Mouse (Mus musculus): Measurements from ENCODE around the gene Cntfr. TPM values are rescaled to one million over a fixed set of nuclear protein-coding genes. Genes with fewer than 3 reads are reported as not detected.

Cntfr gene
- total RNA-seq, 4 experiments from 2014 or later: 41.4 to 50.9 (median 48.4) TPM

DNA sequence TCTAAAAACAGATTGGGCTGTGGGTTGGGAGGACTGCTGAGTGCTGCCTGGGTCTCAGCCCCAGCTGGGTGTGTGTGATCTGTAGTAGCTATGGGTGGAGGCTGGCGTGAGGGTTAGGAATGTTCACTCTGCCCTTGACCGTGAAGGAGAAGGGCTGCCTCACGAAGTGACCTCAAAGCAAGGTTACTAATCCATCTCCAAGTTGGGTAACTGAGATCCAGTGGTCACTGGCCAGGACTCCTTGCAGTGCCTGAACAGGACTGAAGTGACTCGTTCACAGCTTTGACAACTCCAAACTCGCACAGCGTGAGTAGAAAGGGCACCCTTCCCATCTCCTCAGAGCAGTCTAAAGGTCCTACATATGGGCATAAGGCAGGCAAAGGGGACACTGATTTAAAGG lies 18.0 kb downstream of the Cntfr start:
- peak; percentile 78 for DNase-seq

DNA sequence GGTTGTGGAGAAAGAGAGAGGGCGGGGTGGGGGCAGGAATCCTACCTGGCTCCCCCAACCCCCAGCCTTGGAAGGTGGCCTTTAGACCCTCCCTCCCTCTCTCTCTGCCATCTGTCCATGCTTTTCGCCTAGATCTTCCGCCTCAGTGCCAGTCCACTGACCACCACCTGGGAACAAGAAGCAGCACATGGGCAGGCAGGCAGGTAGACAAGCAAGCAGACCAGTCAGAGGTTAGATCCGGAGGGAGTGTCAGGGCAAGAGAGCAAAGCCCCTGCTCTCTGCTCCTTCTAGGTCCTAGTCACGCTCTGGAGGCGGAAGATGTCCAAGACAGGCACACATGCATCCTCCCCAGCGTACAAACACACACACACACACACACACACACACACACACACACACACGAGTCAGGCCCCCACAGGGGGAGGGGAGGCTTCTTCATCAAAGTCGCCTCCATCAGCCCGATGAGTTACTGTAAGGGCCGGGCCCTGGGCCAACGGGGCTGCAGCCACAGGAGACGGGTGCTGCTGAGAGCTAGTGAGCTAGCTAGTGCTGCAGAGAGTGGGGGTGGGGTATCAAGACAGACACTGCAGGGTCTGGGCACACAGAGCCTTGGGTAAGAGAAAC lies 19.8 kb downstream of the Cntfr start:
- peak; percentile 82 for DNase-seq

DNA sequence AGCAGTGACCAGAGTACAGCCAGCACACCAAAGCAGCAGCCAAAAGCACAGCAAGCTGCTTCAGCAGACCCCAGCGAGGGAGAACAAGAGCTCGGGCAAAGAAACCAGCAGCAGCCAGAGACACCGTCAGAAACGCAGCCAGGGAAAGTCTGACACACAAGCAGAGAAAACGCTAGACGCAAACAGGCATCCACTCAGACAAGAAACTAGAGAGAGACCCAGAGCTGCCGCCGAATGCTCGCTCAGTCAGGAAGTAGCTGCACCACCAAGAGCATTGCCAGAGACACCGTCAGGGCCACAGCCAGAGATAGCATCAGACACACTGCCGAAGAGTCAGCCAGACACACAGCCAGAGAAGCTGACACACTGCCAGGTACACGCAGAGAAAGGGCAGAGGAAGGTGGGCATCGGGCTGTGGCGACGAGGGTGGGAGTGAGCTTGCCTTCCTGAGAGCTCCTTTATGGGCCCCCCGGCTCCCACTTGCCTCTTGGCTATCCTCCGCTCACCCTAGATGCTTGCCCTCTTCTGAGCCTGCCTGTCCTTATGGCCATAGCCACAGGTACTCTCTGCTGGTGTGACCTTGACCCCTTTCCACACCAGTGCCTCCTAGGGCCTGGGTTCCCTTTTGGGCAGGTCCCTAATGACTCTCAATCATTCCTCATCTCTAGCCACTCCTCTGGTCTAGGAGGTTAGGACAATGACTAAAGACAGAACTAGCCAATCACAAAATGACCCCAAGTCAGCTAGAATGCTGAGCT lies 20.5 kb downstream of the Cntfr start:
- DNase-seq: peak; percentile 66

DNA sequence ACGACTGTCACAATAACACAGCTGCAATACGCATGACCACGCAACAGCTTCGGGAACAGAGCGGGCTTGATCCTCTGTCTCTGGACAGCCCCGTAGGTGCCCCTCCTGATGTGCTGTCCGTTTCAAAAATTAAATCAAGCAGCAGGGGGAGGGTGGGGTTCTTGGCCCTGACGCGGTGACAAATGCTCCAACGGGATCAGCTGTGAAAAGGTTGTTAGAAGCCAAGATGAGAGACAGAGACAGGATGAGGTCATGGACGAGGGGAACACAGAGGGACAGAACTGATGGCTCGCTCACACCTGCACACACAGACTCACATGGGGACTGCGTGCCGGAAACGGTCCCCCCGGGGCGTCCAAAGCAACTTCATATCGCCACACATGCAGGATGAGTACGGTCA lies 23.7 kb downstream of the Cntfr start:
- no peak for DNase-seq

DNA sequence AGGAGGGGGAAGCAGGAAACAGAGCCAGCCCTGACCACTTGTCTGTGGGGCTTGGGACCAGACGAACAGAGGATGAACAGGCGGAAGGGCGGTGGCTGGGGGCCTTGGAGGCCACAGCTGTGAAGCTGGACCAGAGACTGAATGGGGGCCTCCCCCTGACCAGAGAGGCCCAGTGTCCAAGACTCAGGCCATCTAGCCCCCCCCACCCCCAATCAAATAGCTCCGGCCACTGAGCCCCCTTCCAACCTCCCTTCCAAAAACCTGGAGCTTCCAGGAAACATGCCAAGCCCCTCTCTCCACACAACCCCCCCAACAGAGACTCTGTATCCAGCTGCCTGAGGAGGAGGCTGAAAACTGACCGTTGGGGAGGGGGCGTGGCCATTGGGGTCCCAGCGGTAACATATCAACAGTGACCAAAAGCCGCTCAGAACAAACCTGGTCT lies 24.3 kb downstream of the Cntfr start:
- DNase-seq: no peak

DNA sequence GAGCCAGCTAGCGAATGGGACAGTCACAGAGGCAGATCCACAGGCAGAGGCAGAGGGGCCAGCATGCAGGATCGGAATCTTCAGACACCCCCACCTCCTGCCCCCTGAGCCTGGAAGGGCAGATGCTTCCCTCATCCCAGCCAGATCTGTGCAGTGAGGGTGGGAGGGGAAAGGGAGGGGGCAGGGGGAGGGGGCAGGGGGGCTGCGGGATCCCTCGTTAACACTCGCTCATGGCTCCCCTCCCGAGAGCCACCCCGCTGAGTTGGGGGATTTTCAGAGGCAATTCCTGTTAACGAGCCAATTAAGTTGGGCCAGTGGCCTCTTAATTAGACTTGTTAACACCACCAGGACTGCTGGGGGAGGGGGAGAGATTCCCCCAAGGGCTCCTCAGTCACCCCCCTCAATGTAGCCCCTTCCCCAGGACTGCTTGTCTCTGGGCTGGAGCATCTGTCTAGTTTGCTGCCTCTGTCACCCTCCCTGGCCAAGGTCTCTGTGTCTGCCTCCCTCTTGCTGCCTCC lies 24.9 kb downstream of the Cntfr start:
- DNase-seq: no peak

DNA sequence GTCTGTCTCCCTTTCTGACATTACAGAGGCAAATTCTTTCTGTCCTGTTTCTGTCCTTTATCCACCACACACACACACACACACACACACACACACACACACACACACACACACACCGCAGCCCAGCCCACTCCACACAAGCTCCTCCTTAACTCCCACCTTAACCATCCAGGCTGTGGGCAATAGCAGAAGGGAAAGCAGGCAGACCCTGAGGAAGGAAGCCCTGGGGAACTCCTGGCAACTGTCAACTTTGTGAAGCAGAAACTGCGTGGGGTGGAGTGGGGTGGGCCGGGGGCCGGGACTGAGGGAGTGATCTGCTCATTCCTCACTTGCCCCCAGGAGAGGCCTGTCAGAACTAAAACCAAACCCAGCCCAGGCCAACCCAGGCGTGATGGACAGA lies 25.4 kb downstream of the Cntfr start:
- DNase-seq: no peak

DNA sequence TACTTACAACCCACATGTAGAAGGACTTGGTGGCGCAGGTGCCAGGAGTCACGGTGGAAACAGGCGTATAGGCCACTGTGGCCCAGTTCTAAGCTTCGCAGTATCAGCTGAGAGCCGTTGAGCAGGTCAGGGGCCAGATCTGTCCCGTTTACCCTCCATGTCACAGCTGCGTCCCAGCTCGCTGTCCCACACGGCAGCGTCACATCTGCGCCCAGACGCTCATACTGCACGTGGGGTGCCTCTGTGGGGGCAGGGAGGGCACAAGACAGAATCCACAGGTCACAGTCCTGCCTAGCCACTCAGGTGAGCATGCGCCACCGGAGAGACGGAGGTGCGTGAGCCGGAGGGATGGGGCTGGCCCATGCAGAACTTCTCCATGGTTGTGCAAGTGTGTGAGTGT lies 26.1 kb downstream of the Cntfr start:
- no peak for DNase-seq

DNA sequence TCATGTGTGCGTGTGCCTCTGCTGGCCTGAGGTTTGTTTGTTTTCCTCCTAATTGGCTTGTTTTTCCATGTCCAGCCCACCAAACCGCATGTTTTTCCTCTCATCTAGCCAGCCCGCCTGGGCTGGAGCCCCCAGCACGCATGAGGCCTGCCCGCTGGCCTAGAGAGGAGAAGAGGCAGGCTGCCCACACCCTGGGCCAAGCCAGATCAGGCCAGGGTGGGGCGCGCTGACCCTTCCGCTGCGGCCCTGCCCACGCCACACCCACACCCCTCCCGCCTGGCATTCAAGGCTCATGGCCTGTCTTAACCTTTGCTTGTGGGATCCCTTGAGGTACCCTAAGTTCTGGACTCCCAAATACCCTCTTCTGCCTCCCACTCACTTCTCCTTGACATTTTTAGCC lies 30.2 kb downstream of the Cntfr start:
- DNase-seq: no peak

DNA sequence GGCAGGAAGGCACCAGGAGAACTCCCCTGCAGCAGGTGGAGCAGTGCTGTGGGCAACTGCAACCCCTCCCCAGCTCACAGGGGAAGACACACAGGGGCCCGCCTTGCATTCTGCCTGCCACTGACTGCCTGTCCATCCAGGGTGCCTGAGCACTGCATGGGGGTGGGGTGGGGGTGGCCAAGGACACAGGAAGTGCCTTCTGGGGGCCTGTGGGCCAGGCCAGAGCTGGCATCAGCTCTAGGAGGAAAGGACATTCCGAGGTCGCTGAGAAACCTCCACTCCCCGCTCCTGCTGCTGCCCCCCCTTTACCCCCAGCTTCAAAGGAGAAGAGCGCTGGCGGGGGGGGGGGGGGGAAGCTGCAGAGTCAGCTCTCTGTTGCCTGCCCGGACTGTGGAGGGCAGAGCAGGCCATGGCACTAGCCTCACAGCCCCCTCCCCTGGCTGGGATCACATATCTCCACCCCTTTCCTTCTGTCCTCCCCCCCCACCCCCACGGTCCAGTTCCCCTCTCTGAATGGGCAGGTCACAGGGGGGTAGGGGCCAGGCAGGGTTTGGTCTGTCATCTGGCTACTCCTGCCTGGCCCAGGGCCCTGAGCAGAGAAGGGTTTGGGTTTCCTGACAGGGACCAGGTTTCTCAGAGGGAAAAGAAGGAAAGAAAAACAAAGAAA lies 31.7 kb downstream of the Cntfr start:
- DNase-seq: no peak

DNA sequence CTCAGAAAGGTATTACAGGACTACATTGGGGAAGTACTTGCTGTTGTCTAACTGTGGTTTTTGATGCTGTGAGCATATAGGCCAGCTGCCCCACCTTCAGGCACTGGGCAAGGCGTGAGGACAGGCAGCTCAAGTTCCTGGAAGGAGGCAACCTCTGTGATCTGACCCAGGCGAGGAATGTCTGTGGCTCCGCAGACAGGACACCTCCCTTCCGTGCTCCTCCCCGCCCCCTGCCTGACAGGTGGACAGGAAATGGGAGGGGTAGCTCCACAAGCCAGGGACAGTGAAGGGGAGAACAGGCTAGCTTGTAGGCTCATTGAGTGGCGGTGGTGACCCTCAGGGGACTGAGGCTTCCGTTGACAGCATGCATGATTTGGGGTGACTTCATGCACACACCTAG lies 32.4 kb downstream of the Cntfr start:
- DNase-seq: no peak

DNA sequence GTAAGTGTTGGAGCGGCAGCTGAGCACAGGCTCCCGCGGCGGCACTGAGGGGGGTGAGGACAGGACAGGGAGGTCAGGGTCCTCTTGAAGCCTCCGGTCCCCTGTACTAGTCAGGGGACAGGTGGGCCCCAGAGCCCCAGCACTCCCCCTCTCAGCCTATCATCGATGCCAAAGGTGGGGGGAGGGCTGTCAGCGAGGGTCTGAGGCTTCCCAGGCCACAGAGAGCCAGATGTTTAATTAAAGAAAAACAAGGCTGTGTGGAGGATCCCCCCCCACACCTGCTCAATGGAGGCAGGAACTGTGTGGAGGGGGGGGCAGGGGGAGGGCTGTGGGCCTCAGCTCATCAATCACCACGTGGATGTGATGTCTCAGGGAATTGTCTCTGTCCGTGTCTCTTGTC lies 33.3 kb downstream of the Cntfr start:
- no peak for DNase-seq

DNA sequence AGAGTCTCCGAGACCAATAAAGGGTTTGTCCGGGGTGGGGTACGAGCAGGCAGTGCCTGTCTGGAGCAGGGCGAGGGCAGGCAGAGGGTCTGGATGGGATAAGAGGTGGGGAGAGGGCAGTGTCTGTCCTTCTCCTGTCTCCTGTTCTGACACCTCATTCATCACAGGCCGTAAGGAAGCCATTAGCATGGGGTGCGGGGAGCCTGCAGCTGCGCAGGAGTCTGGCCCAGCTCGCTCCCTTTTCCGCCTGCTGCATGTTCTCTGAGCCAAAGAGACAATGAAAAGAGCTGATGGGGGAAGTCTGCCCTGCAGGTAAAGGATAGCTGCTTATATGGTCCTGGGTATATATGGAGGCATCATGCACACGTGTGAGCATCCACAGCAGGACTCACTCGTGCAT lies 34.2 kb downstream of the Cntfr start:
- no peak for DNase-seq

DNA sequence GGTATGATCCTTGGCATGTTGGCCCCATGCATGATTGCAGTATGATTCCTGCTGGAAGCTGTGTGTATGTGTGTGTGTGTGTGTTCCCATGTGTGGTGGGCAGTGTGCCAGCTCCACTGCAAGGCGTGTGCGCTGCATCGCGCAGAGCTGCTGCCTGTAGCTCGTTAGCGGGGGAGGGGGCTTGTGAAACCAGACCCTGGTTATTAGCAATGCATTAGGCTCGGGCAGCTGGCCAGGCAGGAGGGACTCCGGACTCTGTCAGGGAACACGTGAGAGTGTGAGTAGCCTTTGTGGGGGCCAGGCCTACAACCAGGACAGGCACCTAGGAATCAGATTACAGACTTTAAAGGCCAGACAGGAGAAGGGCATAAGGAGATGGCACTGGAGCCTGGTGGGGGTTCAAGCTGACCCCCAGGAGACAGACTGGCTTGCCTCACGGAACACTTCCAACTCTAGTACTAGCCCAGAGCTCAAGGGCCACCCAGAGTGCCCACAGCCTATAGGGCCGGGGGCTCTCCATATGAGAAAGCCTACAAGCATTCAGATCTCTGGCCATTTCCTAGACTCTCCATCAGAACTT lies 35.9 kb downstream of the Cntfr start:
- DNase-seq: no peak

DNA sequence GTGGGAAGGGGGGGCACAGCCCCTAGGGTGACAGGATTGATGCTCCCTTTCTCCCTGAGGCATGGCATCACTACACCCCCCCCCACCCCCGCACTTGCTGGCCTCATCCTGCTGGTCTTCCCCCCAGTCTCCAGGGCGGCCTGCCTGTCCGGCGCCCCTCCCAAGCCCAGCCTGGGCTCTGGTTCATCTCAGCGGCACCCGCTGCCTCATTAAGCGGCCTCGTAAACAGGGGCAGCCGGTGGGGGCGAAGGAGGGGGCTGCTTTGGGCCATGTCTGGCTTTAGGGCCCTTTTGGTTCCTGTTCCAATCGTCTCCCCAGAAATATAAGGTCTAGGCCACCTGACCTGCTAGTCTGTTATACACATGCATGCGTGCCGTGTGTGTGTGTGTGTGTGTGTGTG lies 37.3 kb downstream of the Cntfr start:
- DNase-seq: no peak

DNA sequence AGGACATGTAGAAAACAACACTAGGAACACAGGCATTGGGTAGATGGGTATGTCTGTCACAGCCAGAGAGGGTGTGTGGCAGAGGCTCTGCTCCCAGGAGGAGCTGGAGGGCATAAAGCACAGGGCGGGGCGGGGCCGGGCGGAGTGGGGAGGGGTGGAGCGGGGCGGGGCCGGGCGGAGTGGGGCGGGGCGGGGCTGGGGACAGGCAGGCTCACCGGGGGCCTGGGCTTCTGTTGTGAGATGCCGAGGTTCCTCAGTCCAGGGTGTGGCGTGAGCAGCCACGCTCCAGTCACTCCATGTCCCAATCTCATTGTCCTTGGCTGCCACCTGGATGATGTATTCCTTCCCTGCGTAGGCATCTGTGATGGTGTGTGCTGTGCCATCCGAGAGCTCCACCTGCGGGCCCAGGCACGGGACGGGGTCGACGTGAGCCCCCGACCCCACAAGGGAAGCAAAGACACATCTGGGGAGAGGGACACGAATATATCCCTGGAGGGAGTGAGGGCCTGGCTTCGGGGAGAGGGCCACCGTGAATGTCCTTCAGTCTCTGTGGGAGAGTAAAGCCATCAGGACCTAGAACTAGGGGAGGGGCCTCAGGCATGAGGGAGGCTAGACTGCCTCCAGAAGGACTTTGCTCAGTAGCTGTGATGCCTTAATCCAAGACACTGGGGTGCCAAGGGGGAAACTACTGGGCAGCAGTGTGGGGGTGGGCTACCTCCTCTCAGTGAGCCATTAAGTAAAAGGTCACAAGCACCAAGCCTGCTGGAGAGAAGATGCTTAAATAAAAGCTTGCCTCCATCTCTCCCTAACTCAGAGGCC lies 38.1 kb downstream of the Cntfr start:
- peak; percentile 62 for DNase-seq

DNA sequence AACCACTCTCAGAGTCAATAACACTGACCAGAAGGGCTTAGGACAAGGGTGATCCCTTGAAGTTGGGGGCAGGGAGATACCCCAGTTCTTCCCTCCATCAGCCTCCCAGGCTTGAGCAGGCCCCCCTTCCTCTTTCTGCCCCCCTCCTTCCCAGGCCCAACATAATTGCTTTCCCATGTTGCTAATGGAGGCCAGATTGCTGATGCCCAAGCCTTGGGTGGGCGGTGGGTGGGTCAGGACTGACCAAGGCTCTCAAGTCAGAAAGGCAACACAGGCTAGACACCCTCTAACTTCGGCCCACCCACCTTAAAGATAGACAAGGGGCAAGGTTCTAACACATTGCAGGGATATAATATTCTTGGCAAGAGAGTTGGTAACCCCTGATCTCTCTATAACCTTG lies 41.4 kb downstream of the Cntfr start:
- no peak for DNase-seq

DNA sequence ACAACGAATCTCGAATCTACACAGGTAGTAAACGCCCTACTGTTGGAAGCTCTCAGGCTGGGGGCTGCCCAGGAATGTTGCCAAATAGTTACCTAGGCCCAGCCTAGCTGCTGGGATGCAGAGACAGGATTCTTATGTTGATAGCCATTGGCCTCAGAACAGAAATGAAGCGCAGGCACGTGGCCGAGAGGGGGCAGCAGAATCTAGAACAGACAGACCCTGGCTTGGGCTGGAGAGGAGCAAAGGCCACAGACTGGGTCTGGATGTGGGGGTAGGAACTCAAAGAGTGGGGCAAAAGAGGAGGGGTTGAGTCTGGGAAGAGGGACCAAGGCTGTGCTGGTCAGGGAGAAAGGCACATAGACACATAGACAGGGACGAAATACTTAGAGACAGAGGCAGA lies 42.7 kb downstream of the Cntfr start:
- no peak for DNase-seq

DNA sequence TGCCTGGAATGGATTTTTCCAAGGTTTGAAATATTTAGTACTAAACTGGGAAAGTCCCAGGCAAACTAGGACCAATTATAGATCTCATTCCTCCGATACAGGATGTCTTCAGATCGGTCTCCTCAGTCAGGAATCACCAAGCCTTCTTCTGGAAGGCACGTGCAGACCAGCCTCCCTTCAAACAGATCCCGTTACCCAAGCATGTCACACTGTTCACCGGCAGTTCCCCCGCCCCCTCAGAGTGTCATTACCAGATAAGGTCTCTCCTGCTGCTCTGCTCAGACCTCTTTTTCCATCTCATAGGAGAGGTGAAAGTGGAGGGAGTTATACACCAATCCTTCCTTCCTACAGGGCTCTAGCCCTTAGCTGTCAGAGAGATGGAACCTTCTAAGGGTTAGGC lies 43.2 kb downstream of the Cntfr start:
- DNase-seq: no peak

DNA sequence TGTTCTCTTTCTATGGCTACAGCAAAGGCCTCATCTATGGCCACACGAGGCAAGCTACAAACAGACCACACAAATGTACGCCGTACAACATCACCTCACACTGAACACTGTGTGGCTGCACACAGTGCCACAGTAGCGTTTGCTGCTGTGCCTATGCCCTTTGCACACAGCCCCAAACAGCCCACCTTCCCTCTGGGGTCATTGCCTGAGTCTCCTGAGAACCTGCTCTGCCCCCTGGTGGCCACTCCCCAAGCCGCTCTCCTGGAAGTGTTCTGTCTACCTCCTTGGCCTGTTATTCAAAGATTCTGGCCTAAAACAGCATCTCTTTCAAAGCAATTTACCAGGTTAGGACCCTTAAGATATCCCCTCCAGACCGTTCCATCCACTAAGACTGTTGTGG lies 43.6 kb downstream of the Cntfr start:
- no peak for DNase-seq

DNA sequence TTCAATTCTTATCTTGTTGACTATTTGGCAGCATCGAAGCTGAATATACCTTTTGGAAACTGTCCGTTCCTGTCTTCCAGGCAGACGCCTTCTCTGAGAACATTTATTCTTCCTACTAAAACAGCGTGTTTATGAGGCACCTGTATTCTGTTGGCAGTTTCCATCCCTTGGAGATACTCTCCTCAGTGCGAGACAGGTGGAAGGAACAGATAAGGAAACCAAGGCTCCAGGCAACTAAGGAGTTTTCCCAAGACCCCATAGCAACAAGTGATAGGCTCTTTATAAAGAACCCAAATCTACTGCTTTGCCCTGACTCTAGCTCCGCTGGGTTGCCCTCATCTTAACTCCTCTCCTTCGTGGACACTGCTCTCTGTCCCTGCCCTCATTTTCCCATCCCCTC lies 48.3 kb downstream of the Cntfr start:
- no peak for DNase-seq

DNA sequence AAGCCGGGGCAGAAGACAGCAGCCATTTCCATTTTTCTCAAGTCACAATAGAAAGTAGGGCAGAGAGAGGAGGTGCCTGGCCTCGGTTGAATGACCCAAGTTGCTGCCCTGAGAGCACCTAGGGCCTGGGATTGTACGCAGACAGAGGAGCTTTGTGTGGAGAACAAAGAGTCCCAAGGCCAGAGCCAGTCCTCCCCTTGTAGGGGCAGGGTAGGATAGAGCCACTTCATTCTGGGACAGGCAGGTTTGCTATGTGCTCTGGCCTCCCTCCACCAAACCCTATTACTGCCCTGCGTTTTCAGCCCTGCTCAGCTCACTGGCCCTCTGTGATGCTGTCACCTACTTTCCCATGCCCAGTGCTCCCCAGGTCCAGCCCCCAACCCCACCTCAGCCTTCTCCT lies 48.7 kb downstream of the Cntfr start:
- no peak for DNase-seq

Data from adrenal gland, adult 8-10 months (tissue).